Mouse (Mus musculus) 3T3-L1 (cell line): ENCODE measurements around the gene Fam241b.

Source experiments
- DNase-seq: peaks from one replicate; pipeline ENCODE4 v3.0.0-alpha.2; 2015; ENCODE audit warnings: low read depth, low spot score

Fam241b gene

DNA sequence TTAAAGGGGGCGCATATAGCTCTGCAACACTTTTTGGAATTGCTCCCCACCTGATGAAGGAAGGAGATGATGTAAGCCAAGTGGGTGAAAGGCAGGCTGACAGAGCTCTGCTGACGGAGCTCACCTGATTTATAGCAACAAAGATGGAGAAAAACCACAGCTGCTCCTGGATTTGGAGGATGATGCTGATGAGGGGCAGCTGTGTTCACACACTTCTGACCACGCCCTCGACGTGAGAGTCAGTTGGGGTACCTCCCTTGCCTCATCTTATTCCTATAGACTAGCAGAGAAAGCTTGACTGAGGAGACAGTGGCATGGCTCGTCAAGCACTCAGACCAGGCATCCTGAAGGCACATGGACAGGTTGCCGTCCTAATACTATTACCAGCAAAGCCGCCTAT lies at the start of gene Fam241b:
Gene Fam241b (minus strand): TSS at position 101 of the 400 bp plus-strand sequence.
- no peak for DNase-seq

DNA sequence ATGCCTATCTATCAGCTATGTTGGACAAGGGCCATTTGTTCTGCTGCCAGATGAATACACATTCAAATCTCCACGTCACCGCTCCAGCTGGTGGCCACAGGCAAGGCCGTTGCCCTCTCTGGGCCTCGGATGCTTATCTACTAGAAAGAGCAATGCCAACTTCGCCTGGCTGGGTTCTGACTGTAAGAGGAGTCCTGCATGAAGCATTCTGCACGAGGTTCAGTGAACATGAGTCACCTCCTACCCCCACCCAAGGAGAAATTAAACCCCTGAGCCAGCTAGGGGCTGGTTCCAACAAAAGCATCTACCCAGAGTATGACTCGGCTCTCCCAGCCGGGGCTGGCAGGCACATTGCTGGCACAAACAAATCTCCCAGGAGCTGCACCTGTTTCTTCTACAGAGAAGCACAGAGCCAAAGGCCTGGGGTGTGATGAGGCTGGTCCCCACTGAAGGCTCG lies 49.0 kb upstream of the Fam241b start:
- DNase-seq, result peak; percentile 70

DNA sequence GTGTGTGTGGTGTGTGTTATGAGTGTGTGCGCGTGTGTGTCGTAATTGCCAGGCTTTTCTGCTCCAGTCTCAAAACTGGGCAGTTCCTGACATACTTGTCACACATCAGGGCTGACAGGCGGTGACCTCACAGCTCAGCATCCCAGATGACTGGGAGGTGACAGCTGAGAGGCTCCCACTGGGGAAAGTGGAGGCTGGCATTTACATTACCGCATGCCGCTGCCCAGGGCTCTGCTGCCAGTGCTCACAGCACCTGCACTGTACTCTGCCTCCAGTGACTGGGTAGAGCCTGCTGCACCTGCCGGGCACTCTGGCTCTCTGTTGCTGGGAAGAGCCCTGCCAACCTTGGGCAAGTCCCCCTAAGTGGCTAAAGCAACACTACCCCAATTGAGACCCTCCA lies 47.1 kb upstream of the Fam241b start:
- DNase-seq, result no peak

DNA sequence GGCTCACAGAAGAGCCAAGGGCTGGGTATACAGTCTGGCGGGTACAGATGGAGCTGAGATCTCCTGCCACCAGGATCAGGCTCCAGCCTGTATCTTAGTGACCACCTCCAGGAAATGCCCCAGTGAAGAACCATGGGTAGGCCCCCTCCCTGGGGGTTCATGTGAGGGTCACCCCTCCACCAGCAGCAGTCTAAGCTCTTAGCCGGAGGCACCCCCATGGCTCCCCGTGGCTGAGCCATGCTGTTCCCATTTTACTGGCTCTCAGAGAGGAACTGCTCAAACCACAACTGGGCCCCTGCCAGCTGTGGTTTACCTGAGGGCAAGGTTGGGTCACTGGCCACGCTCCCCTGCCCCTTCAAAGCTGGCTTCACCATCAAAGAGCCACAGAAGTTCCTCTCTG lies 46.2 kb upstream of the Fam241b start:
- DNase-seq, result no peak

DNA sequence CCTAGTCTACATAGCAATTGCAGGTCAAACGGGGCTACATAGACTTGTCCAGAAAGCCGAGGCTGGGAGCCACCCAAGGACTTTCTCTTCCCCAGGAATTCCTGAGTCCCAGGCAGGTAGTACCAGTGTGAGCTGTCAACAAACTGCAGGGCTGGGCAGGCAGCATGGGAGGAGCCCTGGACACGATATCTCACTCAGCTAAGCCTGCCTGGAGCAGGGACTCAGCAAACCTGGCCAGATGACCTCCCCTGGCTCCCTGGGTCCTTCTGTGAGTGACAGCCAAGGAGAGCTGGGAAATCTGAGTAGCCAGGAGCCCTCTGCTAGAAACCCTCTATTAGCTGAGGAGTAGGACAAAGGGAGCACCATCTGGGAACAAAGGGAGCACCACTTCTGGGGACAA lies 45.6 kb upstream of the Fam241b start:
- DNase-seq, result no peak

DNA sequence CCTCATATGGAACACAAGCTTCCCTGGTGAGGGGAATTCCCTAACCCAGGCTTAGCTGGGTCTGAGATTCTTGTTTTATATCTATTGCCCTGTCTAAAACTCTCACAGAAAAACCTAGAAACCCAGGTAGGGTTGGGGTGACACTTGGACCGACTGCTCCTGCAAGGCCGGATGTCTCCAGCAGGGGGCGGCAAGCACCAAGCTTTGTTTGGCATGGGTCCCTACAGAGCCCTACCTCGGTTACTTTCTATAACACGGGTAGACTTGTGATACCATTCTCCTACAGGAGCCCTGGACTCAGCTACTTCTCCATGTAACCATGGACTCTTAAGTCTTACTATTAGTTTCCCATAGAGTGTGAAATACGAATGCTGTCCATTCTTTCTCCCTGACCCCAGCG lies 43.2 kb upstream of the Fam241b start:
- DNase-seq, result peak; percentile 77

DNA sequence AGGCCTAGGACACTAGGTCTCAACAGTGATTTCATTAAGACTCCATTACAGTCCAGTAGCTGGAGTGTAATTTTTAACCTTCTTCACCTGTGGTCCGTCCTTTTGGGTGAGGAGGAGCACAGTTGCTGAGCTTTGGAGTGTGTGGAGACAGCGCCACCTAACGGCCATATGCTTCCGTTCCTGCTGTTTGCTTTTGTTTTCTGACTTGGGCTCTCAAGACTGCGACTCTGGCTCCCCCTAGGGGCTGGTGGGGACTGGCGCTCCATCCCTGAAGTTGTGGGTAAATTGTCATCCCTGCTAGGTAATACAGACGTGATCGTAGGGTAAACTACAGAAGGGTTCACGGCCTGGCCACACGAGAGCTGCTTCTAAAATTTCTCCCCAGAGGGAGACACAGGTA lies 39.3 kb upstream of the Fam241b start:
- DNase-seq, result peak; percentile 97

DNA sequence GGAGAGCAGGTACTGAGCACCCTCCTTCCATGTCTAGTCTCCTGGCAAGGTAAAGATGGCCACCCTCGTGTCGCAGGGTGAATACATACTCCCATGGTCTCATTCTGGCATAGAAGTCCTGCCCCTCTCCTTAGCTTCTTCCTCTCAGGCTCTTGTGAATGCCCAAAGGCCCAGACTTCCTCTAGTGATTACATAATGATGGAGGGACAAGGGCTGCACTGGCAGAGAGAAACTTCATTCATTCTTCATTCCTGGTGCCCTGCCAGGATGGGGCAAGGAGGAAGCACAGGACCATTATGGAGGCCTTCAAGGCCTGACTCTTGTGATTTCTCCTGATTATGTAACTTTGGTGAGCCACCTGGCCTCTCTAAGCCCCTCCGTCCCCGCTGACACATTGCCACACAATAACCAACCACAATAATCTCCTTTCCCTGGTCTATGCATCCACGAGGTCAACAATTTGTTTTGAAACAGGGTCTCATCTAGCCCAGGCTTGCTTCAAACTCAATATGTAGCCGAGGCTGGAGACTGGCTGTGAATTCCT lies 38.8 kb upstream of the Fam241b start:
- no peak for DNase-seq

DNA sequence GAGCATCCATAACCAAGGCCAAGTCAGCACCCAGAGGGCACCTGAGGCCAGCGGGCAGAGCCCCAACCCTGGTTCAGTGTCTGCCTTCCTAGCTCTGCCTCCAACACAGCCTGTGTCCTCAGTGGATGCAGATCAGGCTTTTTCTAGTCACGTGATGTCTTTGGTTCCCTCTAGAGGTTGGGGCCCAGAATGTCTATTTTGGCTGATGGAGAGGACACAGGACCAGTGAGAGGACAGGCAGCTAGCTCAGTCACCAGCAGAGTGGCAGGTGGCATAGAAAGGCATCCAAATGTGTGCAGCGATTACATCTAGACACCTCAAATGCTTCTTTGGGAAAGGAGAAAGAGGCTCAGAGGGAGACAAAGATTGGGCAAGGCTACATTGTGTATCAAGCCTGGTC lies 38.0 kb upstream of the Fam241b start:
- no peak for DNase-seq

DNA sequence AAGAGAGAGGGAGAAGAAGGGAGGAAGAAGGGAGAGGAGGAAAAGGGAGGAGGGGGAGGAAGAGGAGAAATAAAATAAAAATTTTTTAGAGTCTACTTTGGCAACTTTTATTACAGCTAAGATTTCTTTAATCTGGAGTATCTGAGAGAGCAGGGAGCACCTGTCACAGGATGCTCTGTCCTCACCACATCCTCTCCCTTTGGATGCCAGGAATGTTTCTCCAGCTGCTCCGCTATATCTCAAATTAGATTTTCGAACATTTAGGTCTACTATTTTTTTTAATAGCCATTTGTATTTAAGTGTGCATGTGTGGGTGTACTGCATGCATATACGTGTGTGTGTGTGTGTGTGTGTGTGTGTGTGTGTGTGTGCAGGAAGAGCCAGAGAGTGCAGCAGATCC lies 36.2 kb upstream of the Fam241b start:
- DNase-seq, result no peak

DNA sequence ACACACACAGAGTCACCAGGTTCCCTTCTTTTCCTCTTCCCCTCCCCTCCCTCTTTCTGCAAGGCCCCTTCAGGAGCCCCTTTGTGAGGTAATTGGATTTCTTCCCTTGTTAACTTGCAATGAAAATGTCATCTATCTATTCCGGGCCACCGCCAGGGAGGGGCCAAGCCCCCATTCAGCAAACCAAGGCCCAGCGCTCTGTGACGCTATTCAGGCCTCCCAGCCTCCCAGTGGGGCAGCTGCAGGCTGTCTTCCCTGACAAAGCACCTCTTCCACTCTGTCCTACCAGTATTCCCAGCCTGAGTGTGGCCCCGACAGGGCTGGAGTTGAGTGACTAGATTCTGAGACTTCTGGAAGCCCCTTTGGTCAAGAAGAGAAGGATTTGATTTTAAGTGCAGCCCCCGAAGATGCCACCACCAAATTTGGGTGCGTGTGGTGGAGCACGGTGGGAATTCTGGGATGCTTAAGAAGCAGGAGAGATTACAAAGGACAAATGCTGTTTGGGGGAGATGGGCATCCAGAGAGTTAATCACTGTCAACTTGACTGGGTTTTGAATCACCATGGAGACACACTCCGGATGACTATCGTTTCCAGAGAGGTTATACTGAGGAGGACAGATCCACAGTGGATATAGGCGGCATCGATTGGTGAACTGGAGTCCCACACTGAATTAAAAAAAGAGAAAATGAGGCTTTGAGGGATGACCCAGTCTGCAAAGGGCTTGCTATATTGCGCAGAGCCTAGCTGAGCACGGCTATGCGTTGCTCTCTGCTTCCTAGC lies 31.0 kb upstream of the Fam241b start:
- DNase-seq, result no peak

DNA sequence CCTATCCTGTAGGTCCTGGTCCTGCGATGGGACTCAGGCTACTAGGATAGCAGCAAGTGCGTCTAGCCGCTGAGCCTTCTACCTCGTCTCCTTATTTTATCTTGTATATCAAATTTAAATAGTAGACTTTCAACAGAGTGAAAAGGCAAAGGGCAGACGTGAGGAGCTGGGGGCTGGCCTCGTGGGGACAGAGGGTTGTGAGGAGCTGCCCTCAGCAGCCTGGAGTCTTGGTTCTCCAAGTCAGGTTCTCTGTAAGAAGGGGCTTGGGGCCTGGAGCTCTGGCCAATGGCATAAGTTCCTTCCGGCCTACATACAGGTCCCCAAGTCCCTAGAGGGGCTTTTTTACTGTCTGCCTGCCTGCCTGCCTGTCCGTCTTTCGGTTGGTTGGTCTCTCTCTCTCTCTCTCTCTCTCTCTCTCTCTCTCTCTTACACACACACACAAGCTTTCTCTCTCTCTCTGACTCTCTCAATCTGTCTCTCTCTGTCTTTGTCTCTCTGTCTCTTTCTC lies 30.3 kb upstream of the Fam241b start:
- DNase-seq, result no peak

DNA sequence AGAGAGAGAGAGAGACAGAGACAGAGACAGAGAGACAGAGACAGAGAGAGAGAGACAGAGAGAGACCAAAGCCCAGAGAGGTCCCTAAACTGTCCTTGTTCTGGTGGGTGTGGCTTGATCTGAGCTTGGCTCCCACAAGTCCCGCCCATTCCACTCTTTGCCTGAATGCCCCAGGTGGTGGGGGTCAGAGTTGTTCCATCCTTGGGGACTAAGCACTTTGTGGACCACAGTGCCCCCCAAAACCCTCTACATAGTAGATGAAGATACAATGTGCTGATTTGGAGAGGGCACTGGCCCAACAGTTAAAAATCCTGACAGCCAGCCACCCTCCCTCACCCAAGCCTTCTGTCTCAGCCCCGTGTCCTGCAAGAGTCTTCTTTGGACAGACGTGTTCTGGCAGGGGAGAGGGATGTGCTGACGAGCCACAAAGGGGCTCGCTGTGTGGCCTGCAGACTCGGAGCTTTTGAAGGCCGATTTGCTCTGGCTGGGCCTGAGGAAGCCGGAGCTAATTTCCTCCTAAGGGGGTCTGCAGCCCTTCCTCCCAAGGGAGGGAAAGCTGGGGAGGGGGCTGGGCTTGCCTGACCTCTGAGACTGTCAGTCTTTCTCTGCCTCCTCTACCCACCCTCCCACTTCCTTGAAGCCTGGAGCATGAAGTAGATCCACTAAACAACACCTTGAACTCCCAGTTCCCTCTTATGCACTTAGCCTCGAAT lies 29.3 kb upstream of the Fam241b start:
- no peak for DNase-seq

DNA sequence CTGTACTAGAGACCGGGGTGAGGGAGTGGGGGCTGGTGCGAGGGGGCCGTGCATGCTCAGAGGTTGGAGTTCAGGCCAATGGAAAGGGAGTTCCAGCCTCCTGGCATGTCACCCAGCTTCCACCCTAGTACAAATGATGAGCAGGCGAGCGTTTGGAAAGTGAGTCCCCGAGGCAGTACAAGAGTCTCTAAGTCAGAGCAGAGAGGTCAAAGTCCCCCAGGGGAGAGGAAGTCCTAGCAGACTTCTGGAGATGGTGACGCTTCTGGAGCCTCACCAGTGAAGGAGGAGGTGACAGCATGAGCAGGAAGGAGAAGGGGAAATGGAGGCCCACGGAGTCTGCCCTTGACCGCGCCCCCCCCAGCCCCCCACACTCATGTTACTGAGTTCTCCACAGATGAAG lies 18.7 kb upstream of the Fam241b start:
- DNase-seq, result no peak

DNA sequence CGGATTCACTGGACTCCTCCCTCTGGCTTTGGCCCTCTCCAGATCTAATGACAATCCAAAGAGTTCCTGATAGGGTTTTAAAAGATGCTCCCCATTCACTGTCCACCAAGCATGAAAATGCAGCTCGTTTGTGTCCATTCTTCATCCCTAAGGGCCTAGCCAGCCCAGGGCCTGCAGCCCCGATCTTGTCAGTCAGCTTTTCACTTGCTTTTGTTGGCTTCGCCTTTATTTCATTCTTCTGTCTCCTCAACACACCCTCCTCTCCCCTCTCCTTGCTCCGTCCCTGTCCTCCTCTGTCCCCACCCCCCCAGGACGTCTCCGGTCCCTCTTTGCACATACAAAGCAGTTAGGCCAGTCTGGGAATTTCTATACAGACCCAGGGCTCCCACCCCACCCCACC lies 6.2 kb upstream of the Fam241b start:
- no peak for DNase-seq

DNA sequence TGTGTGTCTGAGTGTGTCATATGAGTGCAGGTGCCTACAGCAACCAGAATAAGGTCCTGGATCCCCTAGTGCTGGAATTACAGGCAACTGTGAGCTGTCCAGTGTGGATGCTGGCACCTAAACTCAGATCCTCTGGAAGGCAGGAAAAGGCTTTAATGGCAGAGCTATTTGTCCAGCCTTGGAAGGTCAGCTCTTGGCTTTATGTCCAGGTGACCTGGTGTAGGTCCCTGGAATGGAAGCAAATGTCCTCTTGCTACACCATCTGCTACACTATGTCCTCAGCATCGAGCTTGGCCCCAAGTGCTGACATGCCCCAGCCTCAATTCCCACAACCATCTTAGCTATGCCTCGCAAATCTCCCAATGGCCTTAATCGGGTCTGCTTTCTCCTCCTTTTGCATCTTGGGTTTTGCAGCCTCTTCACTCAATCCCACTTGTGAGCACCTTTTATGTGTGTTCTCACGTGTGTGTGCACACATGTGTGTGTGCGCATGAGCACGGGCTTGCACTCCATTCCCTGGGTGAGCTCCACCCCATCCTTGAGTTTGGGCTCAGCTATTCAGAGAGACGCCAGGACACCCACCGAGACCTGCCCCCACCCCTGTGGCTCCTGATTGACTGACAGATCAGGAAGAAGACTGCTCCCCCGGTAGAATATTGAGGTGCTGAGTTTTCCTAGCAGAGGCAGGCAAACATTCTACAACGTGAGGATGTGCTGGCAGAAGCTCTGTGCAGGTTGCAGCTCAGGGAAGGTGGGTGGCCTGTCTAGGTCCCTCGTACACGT lies 3.9 kb upstream of the Fam241b start:
- no peak for DNase-seq

DNA sequence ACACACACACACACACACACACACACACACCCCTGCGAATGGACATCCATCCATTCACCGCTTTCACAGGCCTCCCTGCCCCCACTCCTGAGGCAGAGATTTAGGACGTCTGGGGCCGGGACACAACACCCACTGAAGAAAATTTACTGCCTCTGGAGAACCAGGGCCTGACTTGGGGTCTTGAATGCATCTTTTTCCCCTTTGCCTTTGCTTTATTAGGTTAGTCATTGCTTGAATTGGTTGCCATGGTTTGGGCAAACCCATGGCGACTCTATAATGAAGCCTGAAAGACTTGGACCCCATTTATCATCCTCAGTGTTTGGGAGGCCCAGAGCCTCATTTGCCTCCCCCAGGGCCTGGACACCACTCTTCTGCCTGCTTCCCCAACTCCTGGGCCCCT lies 2.2 kb upstream of the Fam241b start:
- no peak for DNase-seq

DNA sequence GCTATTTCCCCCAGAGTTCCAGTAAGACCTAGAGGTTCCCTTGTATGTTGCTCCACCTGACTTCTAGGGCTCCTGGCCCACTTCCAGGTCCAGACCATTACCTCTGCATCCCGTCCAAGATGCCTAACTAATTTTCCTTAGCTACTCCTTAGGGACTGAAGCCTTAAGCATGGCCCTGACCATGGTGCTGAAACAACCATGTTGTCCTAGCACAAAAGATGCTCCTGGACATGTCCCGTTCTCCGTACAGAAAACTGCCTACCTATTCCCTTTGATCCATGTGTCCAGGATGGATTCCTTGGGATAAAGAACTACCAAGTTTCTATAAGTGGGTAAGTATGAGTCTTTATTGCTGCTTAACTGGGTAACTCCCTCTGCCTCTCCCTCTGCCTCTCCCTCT lies 5.7 kb downstream of the Fam241b start:
- peak; percentile 48 for DNase-seq

DNA sequence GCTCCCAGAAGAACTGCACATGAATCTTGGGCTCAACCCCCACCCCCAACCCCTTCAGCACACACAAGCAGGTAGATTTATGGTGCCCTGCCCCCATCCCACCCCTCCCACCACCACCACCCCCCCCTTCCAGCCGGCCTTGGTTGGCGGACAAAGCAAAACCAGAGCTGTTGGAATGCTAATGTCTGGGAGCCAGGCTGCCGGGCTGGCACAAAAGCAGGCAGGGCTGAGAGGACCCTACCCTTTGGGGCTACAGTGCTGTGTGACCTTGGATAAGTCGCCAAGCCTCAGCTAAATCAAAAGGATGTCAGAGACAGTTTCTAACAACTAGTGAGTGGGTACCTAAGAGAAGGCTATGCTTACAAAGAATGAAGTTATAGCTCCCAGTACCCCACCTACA lies 6.6 kb downstream of the Fam241b start:
- DNase-seq, result no peak

DNA sequence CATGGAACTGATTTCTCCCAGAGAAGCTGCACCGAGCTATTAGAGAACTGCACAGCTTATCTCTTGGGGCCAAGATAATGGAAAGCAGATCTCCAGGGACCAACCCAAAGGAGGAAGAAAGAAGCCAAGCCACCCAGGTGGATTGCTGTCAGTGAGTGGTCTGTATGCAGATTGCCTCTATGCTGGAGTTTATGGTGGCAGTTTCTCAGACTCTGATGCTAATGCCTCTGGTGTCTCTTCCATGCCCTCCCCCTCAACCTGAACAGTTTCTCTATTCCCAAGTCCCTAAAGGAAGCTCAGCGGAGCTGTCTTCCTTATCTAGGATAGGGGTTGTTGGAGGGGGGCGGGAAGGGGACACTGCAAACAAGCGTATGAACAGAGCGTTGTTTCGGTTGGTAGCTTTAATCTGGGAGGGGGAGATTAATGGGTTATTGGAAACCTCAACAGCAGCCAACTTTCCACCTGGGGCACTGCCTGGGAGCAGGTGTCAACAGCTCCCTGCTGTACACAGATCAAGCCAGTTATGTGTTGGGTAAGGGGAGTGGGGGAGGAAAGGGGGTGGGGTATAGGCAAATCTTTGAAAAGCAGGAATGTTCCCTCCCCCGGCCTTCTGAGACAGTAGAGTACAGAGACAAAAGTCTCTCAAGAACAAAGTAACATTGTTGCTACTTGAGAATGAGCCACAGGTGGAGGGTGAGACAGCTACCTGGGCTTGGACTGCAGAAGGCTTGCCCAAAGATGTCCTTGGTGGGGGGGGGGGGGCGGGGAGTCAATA lies 7.8 kb downstream of the Fam241b start:
- DNase-seq, result no peak

DNA sequence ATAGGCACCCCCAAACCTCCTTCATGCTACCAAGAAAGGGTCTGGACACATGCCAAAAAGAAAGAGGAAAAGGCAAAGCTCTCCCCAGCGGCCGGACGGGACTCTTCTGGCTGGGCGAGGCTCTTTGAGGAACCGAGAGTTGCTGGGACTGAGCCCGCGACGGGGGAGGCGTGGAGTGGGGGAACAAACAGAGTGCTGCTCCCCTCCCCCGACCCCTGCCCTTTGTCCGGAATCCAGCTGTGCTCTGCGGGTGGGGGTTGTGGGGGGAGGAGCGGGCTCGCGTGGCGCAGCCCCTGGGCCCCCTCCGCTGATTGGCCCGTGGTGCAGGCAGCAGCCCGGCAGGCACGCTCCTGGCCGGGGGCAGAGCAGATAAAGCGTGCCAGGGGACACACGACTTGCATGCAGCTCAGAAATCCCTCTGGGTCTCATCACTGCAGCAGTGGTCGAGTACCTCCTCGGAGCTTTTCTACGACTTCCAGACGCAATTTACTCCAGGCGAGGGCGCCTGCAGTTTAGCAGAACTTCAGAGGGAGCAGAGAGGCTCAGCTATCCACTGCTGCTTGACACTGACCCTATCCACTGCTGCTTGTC lies 10.9 kb downstream of the Fam241b start, which contains the start of gene Neurog3:
Gene Neurog3 (plus strand): TSS at position 400 of the 591 bp plus-strand sequence.
- no peak for DNase-seq
